Mouse (Mus musculus) left cerebral cortex, postnatal 36 days (tissue): ENCODE results near the gene Izumo1r. TPM values are rescaled to one million over a fixed set of nuclear protein-coding genes. Genes with fewer than 3 reads are reported as not detected.

Experiments used
- DNase-seq, 2 experiments: peaks; one replicate each; pipeline ENCODE4 v3.0.0; 2021 to 2022; ENCODE audit warnings: low spot score in 2 of 2, mixed read lengths in 1 of 2
- intact Hi-C: fragments of 180-260 bp; cut with DNase I; formaldehyde crosslinking; loops from one replicate; pipeline ENCODE4 v1.15.1; 2025
- total RNA-seq, 2 experiments: library from RNA; stranded (reverse); gene quantifications; 2 replicates each; pipeline ENCODE4 v1.2.3; 2021

Izumo1r gene
- total RNA-seq, 2 experiments from 2014 or later: not detected

- intact Hi-C loops: no loop called here
- no peak for DNase-seq
These were observed 31.4 kb downstream of the Izumo1r start for GRCm38 (mm10) chr9:14872181-14872930.

DNA sequence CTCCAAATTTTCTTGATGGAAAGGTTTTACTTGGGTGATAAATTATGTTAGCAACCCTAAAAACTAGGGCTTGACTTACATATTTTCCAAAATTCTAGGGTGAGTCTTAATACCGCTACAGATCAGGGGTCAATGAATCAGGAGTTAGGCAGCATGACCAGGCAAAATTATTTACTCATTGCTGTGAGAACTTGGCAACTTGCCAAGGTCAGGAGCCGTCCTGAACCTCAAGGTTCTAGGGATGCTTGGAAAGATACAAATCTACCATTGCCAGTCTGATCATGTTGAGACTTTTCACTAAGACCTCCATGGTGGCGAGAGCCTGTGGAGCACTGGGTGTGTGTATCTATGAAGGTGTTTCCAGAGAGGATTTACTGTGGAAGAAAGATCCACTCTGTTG lies 32.2 kb downstream of the Izumo1r start:
- DNase-seq: no peak
- intact Hi-C loops: no loop called here

DNA sequence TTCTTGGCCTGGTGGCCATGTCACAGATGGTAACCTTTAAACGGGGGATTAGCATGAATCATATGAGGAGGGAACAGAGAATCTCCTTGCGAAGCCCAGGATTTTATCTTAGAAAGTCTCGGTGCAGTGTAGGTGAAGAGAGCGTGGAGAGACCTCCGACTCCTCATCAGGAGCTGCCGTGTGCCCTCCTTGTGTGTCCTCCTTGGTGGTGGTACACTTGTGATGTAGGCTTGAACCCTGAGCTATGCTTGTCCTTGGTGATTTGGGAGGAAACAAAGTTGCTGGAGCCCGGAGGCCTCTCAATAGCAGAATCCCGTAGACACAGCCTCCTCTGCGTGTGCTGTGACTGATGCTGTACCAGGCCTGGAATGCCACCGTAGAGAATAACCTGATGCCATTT lies 32.9 kb downstream of the Izumo1r start:
- intact Hi-C loops: no loop called here
- no peak for DNase-seq

- DNase-seq: no peak
- intact Hi-C loops: no loop called here
These were observed 33.4 kb downstream of the Izumo1r start for GRCm38 (mm10) chr9:14870377-14870776.

- intact Hi-C loops: no loop called here
- no peak for DNase-seq
These were observed 35.4 kb downstream of the Izumo1r start for GRCm38 (mm10) chr9:14868326-14868725.

DNA sequence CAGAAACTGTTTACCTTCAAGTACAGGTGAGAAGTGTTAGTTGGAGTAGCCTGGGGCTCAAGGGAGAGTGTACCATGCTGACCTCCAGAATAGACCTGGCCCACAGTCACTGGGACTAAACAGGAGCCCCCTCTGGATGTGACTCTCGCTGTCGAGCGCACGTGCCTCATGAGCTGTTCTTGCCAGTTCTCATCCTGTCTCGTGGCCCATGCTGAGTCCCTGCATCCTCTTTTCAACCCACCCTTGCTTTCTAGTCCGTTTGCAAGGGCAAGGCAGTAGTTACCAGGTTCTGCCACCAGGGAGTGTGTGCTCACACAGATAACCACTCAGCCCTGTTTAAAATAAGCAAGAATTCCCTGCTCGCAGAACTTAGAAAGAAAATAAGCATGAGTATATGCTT lies 36.8 kb downstream of the Izumo1r start:
- intact Hi-C loops: loop anchor here (1.0 kb wide), 1 partner anchor 148 kb away; no protein-coding TSS in a partner anchor
- DNase-seq: peak; percentile 46 to 61

- no peak for DNase-seq
- intact Hi-C loops: no loop called here
These were observed 39.0 kb downstream of the Izumo1r start for GRCm38 (mm10) chr9:14864726-14865125.

- no peak for DNase-seq
- intact Hi-C loops: no loop called here
These were observed 40.6 kb downstream of the Izumo1r start for GRCm38 (mm10) chr9:14863126-14863525.

DNA sequence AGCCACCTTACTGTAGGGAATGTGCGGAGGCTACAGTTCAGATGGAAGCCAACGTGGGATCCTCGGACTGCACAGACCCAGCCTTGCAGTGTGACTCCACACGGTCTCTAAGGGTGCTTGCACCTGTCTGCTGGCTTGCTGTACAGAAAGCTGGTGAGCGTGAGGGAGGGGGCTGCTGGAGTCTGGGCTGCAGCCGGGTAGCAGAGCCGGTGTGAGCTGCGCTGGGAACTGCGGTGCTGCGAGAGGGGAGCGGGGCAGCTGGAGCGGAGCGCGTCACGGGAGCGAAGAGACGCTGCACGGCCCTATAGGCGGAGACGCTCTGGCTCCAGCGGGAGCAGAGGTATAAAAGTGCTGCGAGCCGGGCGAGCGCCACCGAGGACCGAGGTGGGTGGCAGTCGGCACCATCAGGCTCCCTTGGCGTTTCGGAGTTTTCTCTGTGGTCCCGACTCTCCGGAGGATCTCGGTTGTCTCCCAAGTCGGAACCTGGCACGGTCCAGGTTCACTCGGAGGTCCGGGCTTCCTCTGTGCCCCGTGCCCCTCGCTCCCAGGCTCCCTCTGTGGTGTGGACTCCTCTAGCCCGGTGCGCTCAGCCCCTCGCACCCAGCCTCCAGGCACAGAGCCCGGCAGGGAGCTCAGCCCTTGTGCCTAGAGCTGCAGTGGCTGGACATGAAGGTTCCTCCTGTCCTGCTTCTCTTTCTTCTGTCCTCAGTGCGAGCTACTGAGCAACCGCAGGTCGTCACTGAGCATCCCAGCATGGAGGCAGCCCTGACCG lies 43.7 kb downstream of the Izumo1r start, which contains the start of gene Gpr83:
Gene Gpr83, plus strand, starts transcription at position 343 of the 772 bp plus-strand sequence.
- intact Hi-C loops: no loop called here
- peak; percentile 67 to 78 for DNase-seq

DNA sequence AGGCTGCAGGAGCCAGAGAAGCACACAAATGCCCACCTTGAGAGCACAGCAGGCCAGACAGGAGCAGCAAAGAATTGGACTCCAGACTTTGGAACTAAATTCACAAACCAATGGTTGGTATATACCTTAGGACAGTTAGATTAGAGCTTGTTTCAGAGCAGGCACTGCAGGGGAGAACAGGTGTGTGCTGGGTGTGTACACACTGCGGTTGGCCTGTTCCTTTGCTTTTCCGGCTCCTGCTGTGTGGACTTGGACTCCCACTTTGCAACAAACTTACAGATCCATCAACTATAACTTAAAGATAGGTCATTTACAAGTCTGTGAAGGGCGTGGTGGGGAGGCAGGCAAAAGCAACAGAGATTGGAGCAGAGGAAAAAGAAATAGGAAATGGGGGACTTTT lies 45.0 kb downstream of the Izumo1r start:
- intact Hi-C loops: no loop called here

GRCm38 (mm10) chr9:14858170-14858706 lies 45.5 kb downstream of the Izumo1r start:
- DNase-seq: no peak
- intact Hi-C loops: no loop called here

More for the DNA sequence above, 45.0 kb downstream of the Izumo1r start:
- no peak for DNase-seq

DNA sequence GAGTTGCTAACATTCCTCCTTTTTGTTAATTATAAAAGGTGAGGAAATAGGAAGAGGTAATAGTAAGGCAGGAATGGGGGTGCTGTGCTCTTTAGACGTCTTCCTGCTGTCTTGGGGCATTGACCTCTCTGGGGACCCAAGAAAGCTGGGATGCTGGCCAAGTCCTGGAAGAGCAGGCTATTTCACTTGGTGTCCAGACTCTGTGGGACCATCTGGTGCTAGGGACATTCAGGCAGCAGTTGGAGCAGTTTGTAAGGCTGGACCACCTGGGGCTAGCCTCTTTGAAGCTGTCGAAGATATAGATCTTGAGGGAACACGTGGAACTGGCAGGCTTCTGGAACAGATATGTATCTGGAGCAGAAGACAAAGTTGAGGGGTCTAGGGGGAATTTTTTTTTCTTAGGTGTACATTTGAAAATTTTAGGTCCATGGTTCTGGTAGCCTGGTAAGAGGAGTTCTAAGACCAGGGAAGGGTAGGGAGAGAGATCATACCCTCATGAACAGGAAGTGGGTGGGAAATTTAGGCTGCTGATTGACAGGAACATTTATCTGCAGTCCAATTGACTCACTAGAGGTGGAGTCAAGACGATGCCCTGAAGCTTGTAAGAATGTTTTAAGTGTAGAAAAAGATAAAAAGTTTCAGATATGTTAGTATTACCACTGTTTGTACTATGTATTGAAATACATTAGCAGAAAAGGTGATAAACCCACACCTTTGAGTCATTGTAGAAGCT lies 46.7 kb downstream of the Izumo1r start:
- DNase-seq: no peak
- intact Hi-C loops: no loop called here

DNA sequence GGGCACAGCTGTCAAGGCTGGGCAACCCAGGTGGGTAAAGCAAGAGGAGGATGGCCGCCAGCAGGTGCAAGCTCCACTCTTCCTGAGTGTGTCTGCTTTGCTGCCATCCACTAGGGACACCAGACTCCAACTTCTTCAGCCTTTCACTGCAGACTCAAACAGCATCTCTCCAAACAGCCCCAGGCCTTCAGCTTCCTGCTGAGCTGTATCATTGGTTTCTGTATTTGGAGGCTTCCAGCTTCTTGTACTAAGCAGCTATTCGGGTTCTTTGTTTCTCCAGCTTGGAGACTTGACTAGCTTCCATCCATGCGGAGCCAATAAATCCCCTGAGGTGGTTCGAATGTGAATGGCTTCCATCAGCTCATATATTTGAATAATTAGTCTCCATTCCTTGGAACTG lies 49.2 kb downstream of the Izumo1r start:
- no peak for DNase-seq
- intact Hi-C loops: no loop called here

DNA sequence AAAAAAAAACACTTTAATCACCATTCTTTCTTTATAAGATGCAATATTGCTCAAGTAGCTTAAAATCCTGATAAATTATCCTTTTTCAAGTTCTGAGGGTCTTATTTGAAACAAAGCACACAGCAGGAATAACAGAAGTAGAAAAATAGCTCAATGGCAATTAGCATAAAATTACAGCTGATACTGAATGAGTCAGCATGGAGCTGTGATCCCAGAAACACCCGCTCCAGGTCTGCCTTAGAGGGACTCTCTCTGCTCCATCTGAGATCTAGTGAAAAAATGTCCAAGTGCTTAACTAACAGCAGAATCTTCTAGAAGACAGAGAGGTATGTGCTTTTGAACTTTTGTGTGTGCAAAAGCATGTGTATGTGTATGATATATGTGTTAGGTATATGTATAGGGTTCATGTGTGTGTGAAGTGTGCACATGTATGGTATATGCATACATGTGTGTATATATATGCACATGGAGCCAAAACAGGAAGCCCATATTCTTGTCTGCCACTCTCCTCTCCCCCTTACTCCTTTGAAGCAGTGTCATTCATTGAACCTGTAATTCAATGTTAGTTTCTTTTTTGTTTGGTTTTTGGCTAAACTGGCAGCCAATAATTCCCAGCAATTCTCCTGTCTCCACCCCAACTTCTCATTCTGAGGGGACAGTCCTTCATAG lies 55.3 kb downstream of the Izumo1r start:
- intact Hi-C loops: no loop called here

GRCm38 (mm10) chr9:14846428-14846827 lies 57.3 kb downstream of the Izumo1r start:
- intact Hi-C loops: no loop called here

More for the DNA sequence above, 55.3 kb downstream of the Izumo1r start:
- DNase-seq: no peak

GRCm38 (mm10) chr9:14843901-14844300 lies 59.8 kb downstream of the Izumo1r start:
- intact Hi-C loops: no loop called here
- no peak for DNase-seq

More at GRCm38 (mm10) chr9:14846428-14846827, 57.3 kb downstream of the Izumo1r start:
- no peak for DNase-seq

DNA sequence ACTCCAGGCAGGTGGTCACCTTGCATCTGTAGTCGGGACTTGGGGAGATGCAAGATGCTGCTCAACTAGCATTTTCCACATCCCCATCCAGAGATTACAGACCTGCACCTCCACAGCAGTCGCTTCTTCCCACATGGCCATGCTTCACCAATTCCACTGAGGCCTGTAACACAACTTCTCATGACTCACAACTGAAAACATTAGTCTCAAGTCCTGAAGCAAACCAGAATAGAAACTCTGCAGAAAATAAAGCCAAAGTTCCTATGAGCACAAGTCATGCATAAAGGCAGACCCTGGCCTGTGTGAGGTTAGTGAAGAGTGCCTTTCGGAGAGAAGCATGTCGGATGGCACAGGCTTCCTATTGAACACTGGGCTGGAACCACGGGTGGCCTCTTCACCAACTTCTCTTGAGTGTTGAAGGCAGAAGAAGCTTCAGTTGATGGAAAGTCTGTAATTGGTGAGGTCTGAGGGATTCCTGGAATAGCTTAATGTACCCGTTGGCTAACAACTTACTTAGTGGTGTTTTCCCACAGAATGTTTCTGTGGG lies 60.4 kb downstream of the Izumo1r start:
- DNase-seq: no peak
- intact Hi-C loops: no loop called here

DNA sequence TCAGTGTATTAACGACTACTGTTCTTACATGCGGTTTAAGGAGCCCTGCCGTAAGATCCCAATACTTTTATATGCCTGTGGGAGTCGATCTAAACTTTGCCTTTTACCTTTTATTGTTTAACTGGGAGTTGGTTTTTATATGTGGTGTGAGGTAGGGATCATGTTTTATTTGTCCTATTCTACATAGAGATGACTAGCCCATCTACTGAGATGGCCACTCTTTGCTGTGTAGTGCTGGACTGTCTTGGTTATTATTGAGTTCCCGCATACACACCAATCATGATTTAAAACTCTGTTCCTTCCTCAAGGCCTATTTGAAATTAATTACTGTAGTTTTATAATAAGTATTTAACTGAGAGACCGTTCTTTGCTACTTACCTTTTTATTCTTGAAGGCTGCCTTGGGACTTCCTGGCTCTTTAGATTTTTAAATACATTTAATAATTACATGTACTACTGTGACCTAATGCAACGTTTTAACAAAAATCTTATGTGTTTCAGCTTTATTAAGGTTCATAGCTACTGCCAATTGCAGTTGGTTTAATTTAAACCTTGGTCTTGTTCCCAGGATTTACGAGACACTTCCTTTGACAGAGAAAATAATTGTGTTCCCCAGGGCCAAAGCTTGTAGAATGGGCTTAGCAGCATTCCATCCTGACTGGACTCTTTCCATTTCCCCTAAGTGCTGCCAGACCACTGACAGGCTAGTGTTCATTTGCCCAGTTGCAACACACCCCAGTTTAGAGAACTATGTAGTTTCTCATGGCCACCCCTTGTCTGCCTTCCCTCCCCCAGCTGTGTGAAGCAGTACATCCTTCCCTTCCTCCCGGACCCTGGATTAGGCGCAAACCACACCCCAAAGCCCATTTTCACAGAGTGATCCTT lies 61.6 kb downstream of the Izumo1r start:
- DNase-seq: no peak
- intact Hi-C loops: no loop called here
